In genomic region chr12:85006206-85006605, GRCm38 (mm10) we compare ENCODE assay signal across 18 mouse cellular contexts. TPM values are rescaled to one million over a fixed set of nuclear protein-coding genes. Genes with fewer than 3 reads are reported as not detected.
A peak's percentile ranks its signal among the peaks of the same experiment; 100 is the strongest.
DNase-seq lines count a peak whose midpoint lies in the region.
"Had no signal": no experiment of that assay in that cellular context is flagged by ENCODE, and none has a peak within 500 bp of the region (broad histone marks: within the 10 kb centered on the region; RNA-seq: fewer than 3 reads in every experiment).

No protein-coding gene starts in this region.

- WGBS in heart, embryonic 10.5 days: 84% methylated on average over 1 of the region's 1 CpGs

- H3K9me3 ChIP-seq in heart, embryonic 10.5 days: no peaks in the 10 kb centered on the region
- H3K9me3 ChIP-seq: embryonic facial prominence, embryonic 12.5 days; embryonic facial prominence, embryonic 15.5 days; forebrain, embryonic 12.5 days; hindbrain, embryonic 12.5 days; hindbrain, embryonic 15.5 days had no signal

- no peak overlapping the region for H3K4me3 ChIP-seq in heart, embryonic 10.5 days
- H3K4me3 ChIP-seq: embryonic facial prominence, embryonic 12.5 days; embryonic facial prominence, embryonic 15.5 days; forebrain, embryonic 12.5 days; heart, adult 2 months; hindbrain, embryonic 12.5 days; hindbrain, embryonic 15.5 days had no signal

- no peaks in the 10 kb centered on the region for H3K27me3 ChIP-seq in heart, embryonic 10.5 days (ENCODE audit: insufficient read depth, poor library complexity, severe bottlenecking)
- H3K27me3 ChIP-seq: embryonic facial prominence, embryonic 12.5 days; embryonic facial prominence, embryonic 15.5 days; forebrain, embryonic 12.5 days; hindbrain, embryonic 12.5 days; hindbrain, embryonic 15.5 days had no signal

- DNase-seq in cerebellum, postnatal 14 days: peak; percentile 13 to 34
- DNase-seq in cerebellum, adult 9-11 months: no peak
- DNase-seq in heart, adult 11 months: peak; percentile 57
- no peak for DNase-seq in heart, embryonic 10.5 days (ENCODE audit: low spot score)
- DNase-seq in brain, adult 2 months (ENCODE audit: low read depth, low spot score): peak; percentile 53
- DNase-seq in yolk sac, embryonic 10.5 days (ENCODE audit: low spot score): no peak
- DNase-seq: adrenal gland, adult 8-10 months; adrenal gland, postnatal 25 days; cerebellum, adult 11 months; cerebellum, adult 9-10 months; gastrocnemius, postnatal 25 days; heart, adult 2 months; kidney, adult 2 months had no signal

- H3K27ac ChIP-seq in heart, embryonic 10.5 days: no peak overlapping the region
- H3K27ac ChIP-seq: embryonic facial prominence, embryonic 12.5 days; embryonic facial prominence, embryonic 15.5 days; forebrain, embryonic 12.5 days; heart, adult 2 months; hindbrain, embryonic 12.5 days; hindbrain, embryonic 15.5 days had no signal

- no peaks in the 10 kb centered on the region for H3K4me1 ChIP-seq in heart, embryonic 10.5 days
- H3K4me1 ChIP-seq: embryonic facial prominence, embryonic 12.5 days; embryonic facial prominence, embryonic 15.5 days; forebrain, embryonic 12.5 days; hindbrain, embryonic 12.5 days; hindbrain, embryonic 15.5 days had no signal

- peaks cover 24% of the 10 kb centered on the region for H3K36me3 ChIP-seq in heart, embryonic 10.5 days

RNA-seq across cellular contexts. Expression of gene Ylpm1, which starts 10.1 kb away (rescaled TPM):
- 23.8 and 28.7 TPM in 2 replicates for polyA plus RNA-seq in heart, embryonic 10.5 days (2016; fragmentation: Nextera tagmentation; extraction: Ambion mirVana)

RNA-seq across cellular contexts. Expression of gene Arel1, which starts 35.5 kb away (rescaled TPM):
- 10.8 and 15.7 TPM in 2 replicates for polyA plus RNA-seq in heart, embryonic 10.5 days (2016; fragmentation: Nextera tagmentation; extraction: Ambion mirVana)

RNA-seq across cellular contexts. Expression of gene Fcf1, which starts 35.5 kb away (rescaled TPM):
- 106 and 142 TPM in 2 replicates for polyA plus RNA-seq in heart, embryonic 10.5 days (2016; fragmentation: Nextera tagmentation; extraction: Ambion mirVana)

Comparison
In these comparisons a context has a peak if more than half of its experiments do, and no peak if none do; other contexts are left out.
1. DNase-seq: peak in cerebellum, postnatal 14 days (2 of 2), heart, adult 11 months (single experiment) and brain, adult 2 months (single experiment); none in cerebellum, adult 9-11 months (single experiment), heart, embryonic 10.5 days (single experiment) and yolk sac, embryonic 10.5 days (single experiment).